Mouse (Mus musculus) megakaryocyte, embryonic 14.5 days (primary cell): Measurements from ENCODE around the gene Lrrc63.

Source experiments
- FLI1 ChIP-seq: IDR thresholded peaks from 2 replicates; pipeline ENCODE4 v1.6.1; 2012; ENCODE audit warnings: low read length, inconsistent platforms, mixed read lengths
- GATA1 ChIP-seq: IDR thresholded peaks from 3 replicates; pipeline ENCODE4 v1.6.1; 2012; ENCODE audit warnings: mixed read lengths, low read length, inconsistent platforms, borderline replicate concordance

DNA sequence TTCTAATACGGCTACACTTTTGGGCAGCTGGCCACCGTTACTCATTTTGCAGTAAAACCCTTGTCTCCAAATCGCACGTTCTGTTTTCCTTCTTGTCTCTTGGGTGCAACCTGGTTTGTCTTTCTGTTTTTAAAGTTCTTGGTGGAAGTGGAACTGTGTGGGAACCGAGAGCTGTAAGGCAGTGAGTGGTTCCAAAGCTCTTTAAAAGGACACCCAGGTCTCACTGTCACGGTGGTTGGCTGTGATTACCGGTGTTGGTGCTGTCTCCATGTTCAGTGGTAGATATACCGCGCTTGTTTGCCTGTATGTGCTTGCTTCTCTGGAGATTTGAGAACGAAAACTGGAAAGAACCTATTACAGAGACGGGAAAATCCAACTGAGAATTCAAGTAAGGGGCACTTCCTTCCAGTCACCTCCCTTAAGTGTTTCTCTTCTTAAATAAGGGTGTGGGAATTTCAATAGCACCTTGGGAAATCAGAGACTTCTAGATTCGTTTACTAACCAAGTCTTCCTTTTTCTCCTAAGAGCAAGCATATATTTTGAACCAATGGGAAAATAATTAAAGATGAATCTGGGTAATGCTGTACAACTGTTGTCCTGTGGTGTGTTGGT is 749 bp upstream of the Lrrc63 start:
- no peak for TF ChIP-seq GATA1
- TF ChIP-seq FLI1 = no peak
